Mouse (Mus musculus) heart, embryonic 13.5 days (tissue): ENCODE data around the gene Dnajc7. TPM values are rescaled to one million over a fixed set of nuclear protein-coding genes. Genes with fewer than 3 reads are reported as not detected.
"Not testable (repeated sequence)": the region's sequence is repeated elsewhere in the genome, so short reads cannot be mapped to it uniquely, and the experiment has no call there.

Experiments used
- ATAC-seq: fragments of 200-750 bp; cut with Nextera tagmentation; 2 replicates; pipeline ENCODE4 v1.8.0; 2017; ENCODE audit warnings: moderate TSS enrichment; ENCODE audit not compliant: insufficient number of reproducible peaks, low FRiP score, low TSS enrichment; ENCODE audit errors: extremely low read depth
- H3K27ac ChIP-seq: fragments of 300-500 bp; sonication (generic); replicated peaks from 2 replicates; pipeline ENCODE4 v1.5.1; 2015; ENCODE audit warnings: moderate library complexity, mild to moderate bottlenecking, inconsistent platforms
- H3K27me3 ChIP-seq: fragments of 300-500 bp; sonication (generic); replicated peaks from 2 replicates; pipeline ENCODE4 v1.6.1; 2015; ENCODE audit warnings: mild to moderate bottlenecking, inconsistent platforms
- H3K36me3 ChIP-seq: fragments of 300-500 bp; sonication (generic); 2 replicates; pipeline ENCODE4 v1.6.1; 2015; ENCODE audit warnings: mild to moderate bottlenecking, inconsistent platforms
- H3K4me1 ChIP-seq: fragments of 300-500 bp; sonication (generic); 2 replicates; pipeline ENCODE4 v1.6.1; 2015; ENCODE audit warnings: inconsistent platforms
- H3K4me2 ChIP-seq: fragments of 300-500 bp; sonication (generic); 2 replicates; pipeline ENCODE4 v1.6.1; 2015; ENCODE audit warnings: inconsistent platforms, mild to moderate bottlenecking, moderate library complexity
- H3K4me3 ChIP-seq: fragments of 300-500 bp; sonication (generic); 2 replicates; pipeline ENCODE4 v1.5.1; 2015; ENCODE audit warnings: moderate library complexity, mild to moderate bottlenecking, inconsistent platforms
- H3K9ac ChIP-seq: fragments of 300-500 bp; sonication (generic); 2 replicates; pipeline ENCODE4 v1.6.1; 2015; ENCODE audit warnings: inconsistent platforms, mild to moderate bottlenecking, moderate library complexity
- H3K9me3 ChIP-seq: fragments of 300-500 bp; sonication (generic); 2 replicates; pipeline ENCODE4 v1.6.1; 2016; ENCODE audit warnings: inconsistent platforms
- WGBS: fragments of 180-500 bp; shearing (Covaris S2); methylation state at CpG from one replicate; pipeline ENCODE4 v1.1.7; 2015; ENCODE audit warnings: mixed read lengths; 5-methylcytosine and 5-hydroxymethylcytosine counted together
- polyA plus RNA-seq: library from polyadenylated mRNA; unstranded; fragments of >200 nt; fragmentation: Nextera tagmentation; extraction: Ambion mirVana; gene quantifications from 2 replicates; pipeline ENCODE4 v1.2.1, GENCODE M21; 2015

The Dnajc7 gene
- polyA plus RNA-seq, 1 experiment from 2014 or later, result 172 TPM

DNA sequence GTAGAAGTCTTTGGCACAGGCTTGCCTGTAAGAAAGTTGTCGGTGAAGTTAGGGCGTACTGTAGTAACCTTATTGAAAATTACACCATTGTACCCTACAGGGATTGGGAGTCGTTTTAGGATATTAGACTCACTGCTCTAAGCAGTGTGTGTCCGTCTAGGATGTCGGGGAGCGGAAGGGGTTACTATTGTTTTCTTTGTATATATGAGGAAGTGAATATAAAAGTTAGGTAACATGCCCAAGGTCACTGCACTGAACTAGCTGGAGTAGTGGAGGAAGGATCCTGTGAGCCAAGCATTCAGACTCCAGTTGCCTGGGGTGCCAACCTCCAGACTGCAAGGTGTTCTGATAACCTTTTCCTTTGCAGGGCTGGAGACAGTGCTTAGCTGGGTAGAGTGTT, 73.0 kb downstream of the Dnajc7 start:
- WGBS, result 78% methylated on average over 6 of the region's 6 CpGs
- no peak overlapping the region for H3K9ac ChIP-seq
- peaks cover 19% of the 10 kb centered on the region for H3K4me1 ChIP-seq
- no peaks in the 10 kb centered on the region for H3K9me3 ChIP-seq
- H3K27ac ChIP-seq, result no peak overlapping the region
- H3K4me2 ChIP-seq, result no peak overlapping the region
- H3K27me3 ChIP-seq, result no peaks in the 10 kb centered on the region; the same call in 1 of the 2 replicates
- H3K4me3 ChIP-seq, result no peak overlapping the region
- no peak for ATAC-seq
- no peaks in the 10 kb centered on the region for H3K36me3 ChIP-seq

GRCm38 (mm10) chr11:100545746-100546085, 74.3 kb downstream of the Dnajc7 start:
- 28% methylated on average over 7 of the region's 7 CpGs for WGBS

DNA sequence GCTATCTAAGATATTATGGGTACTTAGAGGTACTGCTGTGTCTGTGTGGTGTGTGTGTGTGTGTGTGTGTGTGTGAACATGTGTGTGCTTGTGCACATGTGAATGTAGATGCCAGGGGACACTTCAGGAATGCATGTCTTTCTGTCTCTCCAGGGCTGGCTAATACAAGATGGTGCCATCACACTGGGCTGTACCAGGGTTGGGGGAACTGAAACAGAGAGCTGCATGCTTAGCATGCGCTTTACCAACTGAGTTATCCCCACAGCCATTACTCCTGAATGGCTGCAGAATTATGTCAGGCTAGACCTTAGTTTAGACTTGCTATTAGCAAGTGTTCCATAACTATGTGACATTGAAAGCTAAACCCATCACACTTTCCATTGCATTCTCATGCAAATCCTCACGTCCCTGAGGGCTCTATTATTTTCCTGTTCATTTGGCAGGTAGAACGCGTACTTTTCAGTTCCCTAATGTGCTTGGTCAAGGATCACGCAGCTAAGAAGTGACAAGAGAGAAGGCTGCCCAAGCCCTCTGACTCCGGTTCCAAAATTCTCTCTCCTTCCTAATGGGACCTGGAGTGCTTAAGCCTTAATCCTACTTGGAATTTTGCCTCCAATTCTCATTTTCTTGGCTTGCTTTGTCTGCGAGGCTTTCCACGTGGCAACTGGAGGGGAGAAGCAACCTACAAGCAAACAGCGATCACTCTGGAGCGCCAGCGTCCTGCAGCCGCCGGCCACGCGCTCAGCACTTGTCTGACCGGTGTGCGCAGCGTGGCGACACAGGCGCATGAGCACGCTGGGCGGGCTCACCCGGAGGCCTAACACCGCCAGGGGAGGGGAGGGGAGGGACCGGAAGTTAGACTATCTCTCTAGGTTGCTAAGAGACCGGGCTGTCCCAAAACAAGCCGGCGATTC, 74.9 kb downstream of the Dnajc7 start, which contains the start of gene Ttc25:
TSS of gene Ttc25 (plus strand) at position 776 of the 914 bp plus-strand sequence.
- Histone ChIP-seq H3K27ac (peak within 1 kb of the TSS; percentile 62; the same call in 1 of the 2 replicates), H3K9ac (peak within 1 kb of the TSS; percentile 83), H3K4me2 (peak within 1 kb of the TSS; percentile 84), H3K4me1 (peaks cover 19% of the 10 kb centered on the region), H3K9me3 (no peaks in the 10 kb centered on the region), H3K4me3 (peak within 1 kb of the TSS; percentile 59), H3K27me3 (no peaks in the 10 kb centered on the region; the same call in 1 of the 2 replicates), H3K36me3 (no peaks in the 10 kb centered on the region)
- peak; percentile 87; the same call in 1 of the 2 replicates for ATAC-seq
- 5% methylated on average over 28 of the region's 28 CpGs for WGBS

More at GRCm38 (mm10) chr11:100545746-100546085, 74.3 kb downstream of the Dnajc7 start:
- peak overlapping the region; percentile 59 for H3K4me3 ChIP-seq
- ATAC-seq, result no peak
- no peaks in the 10 kb centered on the region for H3K36me3 ChIP-seq
- H3K4me1 ChIP-seq, result peaks cover 19% of the 10 kb centered on the region
- peak overlapping the region; percentile 84 for H3K4me2 ChIP-seq
- H3K9me3 ChIP-seq, result no peaks in the 10 kb centered on the region
- no peaks in the 10 kb centered on the region; the same call in 1 of the 2 replicates for H3K27me3 ChIP-seq
- H3K9ac ChIP-seq, result peak overlapping the region; percentile 83
- H3K27ac ChIP-seq, result 0 out of 2 replicates have a peak overlapping the region, but pooled peaks have one; percentile 62

DNA sequence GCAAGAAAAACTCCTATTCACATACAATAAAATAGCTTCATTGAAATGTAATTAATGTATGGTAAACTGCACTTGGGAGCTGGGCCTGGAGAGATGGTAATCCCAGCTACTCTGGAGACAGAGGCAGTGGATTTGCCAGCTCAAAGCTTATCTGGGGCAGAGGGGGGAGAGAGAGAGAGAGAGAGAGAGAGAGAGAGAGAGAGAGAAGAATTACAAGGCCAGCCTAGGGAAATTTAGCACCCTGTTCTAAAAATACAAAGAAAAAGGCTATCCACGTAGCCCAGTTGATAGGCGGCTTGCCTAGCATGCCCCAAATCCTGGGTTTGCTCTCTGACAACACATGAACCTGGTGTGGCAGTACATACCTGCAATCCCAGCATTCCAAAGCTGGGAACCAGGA, 78.4 kb downstream of the Dnajc7 start:
- Histone ChIP-seq H3K27ac (no peak overlapping the region), H3K4me2 (no peak overlapping the region), H3K4me3 (no peak overlapping the region), H3K9ac (no peak overlapping the region), H3K4me1 (peaks cover 19% of the 10 kb centered on the region), H3K9me3 (no peaks in the 10 kb centered on the region), H3K27me3 (no peaks in the 10 kb centered on the region), H3K36me3 (no peaks in the 10 kb centered on the region)
- no peak for ATAC-seq
- WGBS, result 63% methylated on average over 2 of the region's 2 CpGs

- no peak overlapping the region for H3K9ac ChIP-seq
- ATAC-seq, result no peak
- no peaks in the 10 kb centered on the region for H3K36me3 ChIP-seq
- H3K27ac ChIP-seq, result no peak overlapping the region
- H3K4me2 ChIP-seq, result no peak overlapping the region
- WGBS, result 29% methylated on average over 6 of the region's 6 CpGs
- H3K4me3 ChIP-seq, result no peak overlapping the region
- no peaks in the 10 kb centered on the region for H3K9me3 ChIP-seq
- no peaks in the 10 kb centered on the region for H3K27me3 ChIP-seq
- peaks cover 16% of the 10 kb centered on the region for H3K4me1 ChIP-seq
These were observed 79.0 kb downstream of the Dnajc7 start for GRCm38 (mm10) chr11:100540966-100541365.

DNA sequence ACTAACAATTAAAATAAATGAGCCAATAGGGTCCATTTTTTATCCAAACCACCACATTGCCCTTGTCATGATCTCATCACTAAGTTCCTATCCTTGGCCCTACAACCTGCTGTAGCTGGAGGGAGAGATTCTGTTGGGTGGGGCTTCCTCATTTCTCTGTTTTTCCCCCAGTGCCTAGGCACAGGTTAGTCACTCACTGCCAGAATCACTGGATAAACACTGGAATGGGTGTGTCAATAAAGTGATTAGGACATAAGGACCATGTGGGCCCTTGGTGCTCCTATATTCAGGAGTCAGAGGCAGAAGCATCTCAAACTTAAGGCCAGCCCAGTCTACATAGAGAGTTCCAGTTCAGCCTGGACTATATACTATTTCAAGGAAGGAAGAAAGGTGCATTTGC, 83.5 kb downstream of the Dnajc7 start:
- H3K27me3 ChIP-seq, result no peaks in the 10 kb centered on the region
- peaks cover 5% of the 10 kb centered on the region; the same call in 1 of the 2 replicates for H3K4me1 ChIP-seq
- no peaks in the 10 kb centered on the region for H3K36me3 ChIP-seq
- H3K4me3 ChIP-seq, result no peak overlapping the region
- 0 out of 2 replicates have a peak, but pooled peaks cover 6% of the 10 kb centered on the region for H3K9me3 ChIP-seq
- H3K9ac ChIP-seq, result no peak overlapping the region
- H3K4me2 ChIP-seq, result no peak overlapping the region
- no peak for ATAC-seq
- no peak overlapping the region for H3K27ac ChIP-seq

DNA sequence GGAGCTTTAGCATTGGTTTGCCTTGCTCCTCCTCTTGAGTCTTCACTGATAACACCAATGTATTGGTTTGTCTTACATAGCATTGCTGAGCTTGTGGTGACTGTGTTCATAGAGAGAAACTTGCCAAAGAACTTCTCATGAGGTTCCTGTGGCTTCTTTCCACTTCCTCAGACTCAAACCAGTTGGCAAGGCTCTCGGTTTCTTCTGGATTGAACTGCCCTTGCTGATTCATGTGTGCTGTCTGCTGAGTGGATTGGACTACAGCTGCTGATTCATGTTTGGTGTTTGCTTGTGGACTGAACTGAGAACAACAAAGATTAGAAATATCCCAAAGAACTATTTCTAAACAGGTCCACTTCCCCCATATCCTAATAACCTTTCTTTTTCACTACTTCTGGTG, 84.0 kb downstream of the Dnajc7 start:
- H3K4me1 ChIP-seq, result peaks cover 1% of the 10 kb centered on the region; the same call in 1 of the 2 replicates
- no peak overlapping the region for H3K27ac ChIP-seq
- no peak for ATAC-seq
- no peak overlapping the region for H3K4me2 ChIP-seq
- H3K36me3 ChIP-seq, result no peaks in the 10 kb centered on the region
- H3K4me3 ChIP-seq, result no peak overlapping the region
- H3K9ac ChIP-seq, result no peak overlapping the region
- 0 out of 2 replicates have a peak, but pooled peaks cover 6% of the 10 kb centered on the region for H3K9me3 ChIP-seq
- no peaks in the 10 kb centered on the region for H3K27me3 ChIP-seq
- WGBS, result 70% methylated on average over 1 of the region's 1 CpGs

GRCm38 (mm10) chr11:100534821-100535220, 85.1 kb downstream of the Dnajc7 start:
- H3K27me3 ChIP-seq, H3K27ac ChIP-seq, H3K4me2 ChIP-seq, H3K9me3 ChIP-seq, H3K4me1 ChIP-seq, H3K36me3 ChIP-seq, ATAC-seq, H3K4me3 ChIP-seq, H3K9ac ChIP-seq: not testable (repeated sequence)
- WGBS, result 82% methylated on average over 6 of the region's 6 CpGs

- H3K27ac ChIP-seq, H3K4me3 ChIP-seq, ATAC-seq, H3K9me3 ChIP-seq, H3K27me3 ChIP-seq, H3K9ac ChIP-seq, H3K4me1 ChIP-seq, H3K36me3 ChIP-seq, H3K4me2 ChIP-seq: not testable (repeated sequence)
- WGBS, result 82% methylated on average over 2 of the region's 2 CpGs
These were observed 85.6 kb downstream of the Dnajc7 start for GRCm38 (mm10) chr11:100534411-100534810.

DNA sequence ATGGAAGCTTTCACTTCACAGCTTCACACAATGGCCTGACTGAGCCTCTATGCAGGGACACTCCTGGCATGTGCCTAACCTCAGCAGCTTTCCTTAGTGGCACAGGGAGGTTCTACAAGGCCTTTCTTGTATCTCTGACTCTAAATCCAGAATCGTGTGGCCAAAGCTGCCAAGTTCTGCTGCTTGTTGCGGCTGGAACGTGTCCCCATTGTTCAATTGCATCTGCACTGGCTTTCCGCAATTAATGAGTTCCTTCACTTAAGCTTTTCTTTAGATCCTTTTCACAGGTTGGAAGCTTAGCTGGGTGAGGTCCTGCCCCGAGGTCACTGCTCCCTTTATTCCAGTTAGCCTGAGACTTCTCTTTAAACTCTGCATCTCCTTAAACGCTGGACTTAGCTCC, 86.1 kb downstream of the Dnajc7 start:
- no peak for ATAC-seq
- H3K36me3 ChIP-seq, result no peaks in the 10 kb centered on the region
- H3K27ac ChIP-seq, result no peak overlapping the region
- no peaks in the 10 kb centered on the region for H3K27me3 ChIP-seq
- 73% methylated on average over 6 of the region's 6 CpGs for WGBS
- 0 out of 2 replicates have a peak, but pooled peaks cover 6% of the 10 kb centered on the region for H3K9me3 ChIP-seq
- no peaks in the 10 kb centered on the region for H3K4me1 ChIP-seq
- no peak overlapping the region for H3K9ac ChIP-seq
- H3K4me3 ChIP-seq, result no peak overlapping the region
- no peak overlapping the region for H3K4me2 ChIP-seq
